Mouse (Mus musculus): ENCODE measurements at regions not wholly inside any gene's neighbourhood (a gene's known extent, or its start where the extent isn't known, plus 50 kb on each side); places are given as distances from the start of the nearest gene placed in this dataset.

DNA sequence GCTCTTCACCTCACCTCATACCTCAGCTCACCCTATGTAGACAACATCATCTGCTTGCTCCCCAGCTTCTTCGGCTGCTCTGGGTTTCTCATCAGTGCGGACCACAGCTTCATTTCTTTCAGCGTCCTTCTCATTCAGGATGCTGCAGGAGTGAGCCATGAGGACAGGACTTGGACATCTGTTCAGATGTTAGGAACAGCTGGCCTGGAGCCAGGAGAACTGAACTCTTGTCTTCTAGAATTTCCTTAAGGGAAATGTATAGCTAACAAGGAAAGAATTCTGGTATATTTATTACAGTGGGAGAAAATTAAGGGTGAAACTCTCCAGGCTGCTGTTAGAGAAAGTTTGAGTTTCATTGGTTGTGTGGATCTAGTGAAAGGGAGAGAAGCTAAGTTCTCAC lies 167.1 kb downstream of the Drd1 start:
- WGBS = 95% methylated on average over 3 of the region's 3 CpGs
- TF ChIP-seq CTCF (IDR thresholded peaks at IDR 0.05; ENCODE audit: insufficient read depth, low read depth, low read length) (no peak), POLR2A (IDR thresholded peaks at IDR 0.05; ENCODE audit: insufficient read depth, low read depth, low read length) (no peak)
- Histone ChIP-seq H3K4me1 (ENCODE audit: control insufficient read depth, insufficient read depth, low read length) (no peaks in the 10 kb centered on the region), H3K4me3 (ENCODE audit: insufficient read depth, low read depth, low read length) (no peak overlapping the region), H3K27ac (ENCODE audit: insufficient read depth, low read depth, low read length) (no peak overlapping the region)

DNA sequence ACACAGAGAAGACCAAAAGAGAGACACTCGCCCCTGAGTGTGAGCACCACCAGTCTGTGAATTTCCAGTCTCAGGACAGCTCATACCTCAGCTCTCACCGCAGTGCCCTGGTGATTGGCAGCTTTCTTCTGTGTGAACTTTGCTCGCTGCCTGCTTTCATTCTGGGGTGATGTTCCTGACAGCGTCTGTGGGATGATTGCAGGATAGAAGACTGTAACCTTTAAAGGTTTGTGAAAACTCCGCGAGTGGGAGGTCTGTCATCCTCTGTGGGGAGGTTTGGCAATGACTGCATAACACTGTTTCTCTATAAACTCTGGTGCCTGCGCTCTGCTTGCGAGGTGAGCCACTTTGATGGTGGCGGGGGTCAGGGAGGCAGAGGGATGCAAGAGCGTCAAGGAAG lies 169.7 kb downstream of the Drd1 start:
- H3K4me3 ChIP-seq (ENCODE audit: insufficient read depth, low read depth, low read length) = no peak overlapping the region
- H3K27ac ChIP-seq (ENCODE audit: insufficient read depth, low read depth, low read length) = no peak overlapping the region
- TF ChIP-seq CTCF (IDR thresholded peaks at IDR 0.05; ENCODE audit: insufficient read depth, low read depth, low read length) (no peak), POLR2A (IDR thresholded peaks at IDR 0.05; ENCODE audit: insufficient read depth, low read depth, low read length) (no peak)
- 83% methylated on average over 10 of the region's 10 CpGs for WGBS
- H3K4me1 ChIP-seq (ENCODE audit: control insufficient read depth, insufficient read depth, low read length) = peaks cover 3% of the 10 kb centered on the region; the same call in 1 of the 2 replicates

DNA sequence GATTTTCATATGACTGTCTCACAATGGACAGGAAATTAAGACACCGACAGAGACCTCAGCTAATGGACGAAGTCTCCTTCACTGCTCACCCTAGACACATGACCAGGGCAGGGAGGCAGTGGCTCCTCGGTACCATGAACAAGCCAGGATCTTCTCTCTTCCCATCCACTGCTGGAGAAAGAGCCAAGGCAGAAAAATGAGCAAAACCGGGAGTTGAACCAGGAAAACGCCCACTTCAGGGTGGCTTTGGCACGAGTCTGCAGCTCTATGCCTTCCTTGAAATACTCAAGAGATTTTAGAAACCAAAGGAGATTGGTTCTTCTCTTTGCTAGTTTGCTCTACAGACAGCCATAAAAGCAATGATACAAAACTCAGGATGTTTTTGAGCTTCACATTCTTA lies 172.3 kb downstream of the Drd1 start:
- Histone ChIP-seq H3K4me3 (ENCODE audit: insufficient read depth, low read depth, low read length) (no peak overlapping the region), H3K4me1 (ENCODE audit: control insufficient read depth, insufficient read depth, low read length) (peaks cover 4% of the 10 kb centered on the region; the same call in 1 of the 2 replicates), H3K27ac (ENCODE audit: insufficient read depth, low read depth, low read length) (no peak overlapping the region)
- 73% methylated on average over 6 of the region's 6 CpGs for WGBS
- TF ChIP-seq POLR2A (IDR thresholded peaks at IDR 0.05; ENCODE audit: insufficient read depth, low read depth, low read length) = no peak
- no peak for TF ChIP-seq CTCF (IDR thresholded peaks at IDR 0.05; ENCODE audit: insufficient read depth, low read depth, low read length)

DNA sequence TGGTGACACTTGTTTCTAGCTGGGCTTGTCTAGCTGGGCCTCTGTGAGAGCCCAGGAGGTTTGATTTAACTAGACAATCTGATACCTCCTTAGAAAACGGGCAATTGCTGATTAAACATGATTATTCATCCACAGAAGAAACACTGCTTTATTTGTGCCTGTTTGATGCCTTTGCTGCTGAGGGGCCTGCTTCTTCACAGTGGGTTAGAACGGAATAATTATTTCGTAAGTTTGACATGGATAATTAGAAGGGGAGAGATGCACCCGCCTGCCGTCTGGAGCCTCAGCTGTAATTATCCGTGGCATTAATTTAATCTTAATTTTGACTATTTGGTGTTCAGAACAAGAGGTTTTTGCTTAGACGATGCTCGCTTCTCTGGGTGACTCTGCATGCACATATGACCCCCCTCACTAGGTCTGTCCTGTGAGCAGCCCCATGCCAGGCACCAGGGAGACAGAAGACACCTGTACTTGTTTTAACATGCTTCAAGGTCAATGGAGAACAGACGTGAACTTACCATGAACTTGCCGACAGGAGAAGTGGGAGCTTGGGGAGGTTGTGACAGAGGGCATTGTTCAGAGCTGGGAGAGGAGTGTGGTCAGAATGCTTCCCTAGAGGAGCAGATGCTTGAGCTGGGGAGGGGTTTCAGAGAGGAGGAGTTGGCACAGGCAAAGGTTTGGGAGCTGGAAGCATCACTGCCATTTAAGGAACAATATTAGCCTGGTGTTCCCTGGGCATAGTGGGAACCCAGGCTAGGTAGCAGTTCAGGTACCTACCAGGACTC lies 174.8 kb downstream of the Drd1 start:
- TF ChIP-seq POLR2A (IDR thresholded peaks at IDR 0.05; ENCODE audit: insufficient read depth, low read depth, low read length) (no peak), CTCF (IDR thresholded peaks at IDR 0.05; ENCODE audit: insufficient read depth, low read depth, low read length) (no peak)
- WGBS = 24% methylated on average over 10 of the region's 10 CpGs
- Histone ChIP-seq H3K4me1 (ENCODE audit: control insufficient read depth, insufficient read depth, low read length) (peaks cover 4% of the 10 kb centered on the region; the same call in 1 of the 2 replicates), H3K4me3 (ENCODE audit: insufficient read depth, low read depth, low read length) (no peak overlapping the region), H3K27ac (ENCODE audit: insufficient read depth, low read depth, low read length) (no peak overlapping the region)

GRCm38 (mm10) chr13:53875546-53875945 lies 180.0 kb downstream of the Drd1 start:
- TF ChIP-seq CTCF (IDR thresholded peaks at IDR 0.05; ENCODE audit: insufficient read depth, low read depth, low read length) (no peak), POLR2A (IDR thresholded peaks at IDR 0.05; ENCODE audit: insufficient read depth, low read depth, low read length) (no peak)
- WGBS = 71% methylated on average over 4 of the region's 4 CpGs
- Histone ChIP-seq H3K27ac (ENCODE audit: insufficient read depth, low read depth, low read length) (no peak overlapping the region), H3K4me3 (ENCODE audit: insufficient read depth, low read depth, low read length) (no peak overlapping the region), H3K4me1 (ENCODE audit: control insufficient read depth, insufficient read depth, low read length) (no peaks in the 10 kb centered on the region)

GRCm38 (mm10) chr13:53865323-53865722 lies 190.2 kb downstream of the Drd1 start:
- Histone ChIP-seq H3K4me1 (ENCODE audit: control insufficient read depth, insufficient read depth, low read length) (peaks cover 3% of the 10 kb centered on the region; the same call in 1 of the 2 replicates), H3K4me3 (ENCODE audit: insufficient read depth, low read depth, low read length) (no peak overlapping the region), H3K27ac (ENCODE audit: insufficient read depth, low read depth, low read length) (no peak overlapping the region)
- TF ChIP-seq POLR2A (IDR thresholded peaks at IDR 0.05; ENCODE audit: insufficient read depth, low read depth, low read length) (no peak), CTCF (IDR thresholded peaks at IDR 0.05; ENCODE audit: insufficient read depth, low read depth, low read length) (no peak)
- 91% methylated on average over 5 of the region's 5 CpGs for WGBS

DNA sequence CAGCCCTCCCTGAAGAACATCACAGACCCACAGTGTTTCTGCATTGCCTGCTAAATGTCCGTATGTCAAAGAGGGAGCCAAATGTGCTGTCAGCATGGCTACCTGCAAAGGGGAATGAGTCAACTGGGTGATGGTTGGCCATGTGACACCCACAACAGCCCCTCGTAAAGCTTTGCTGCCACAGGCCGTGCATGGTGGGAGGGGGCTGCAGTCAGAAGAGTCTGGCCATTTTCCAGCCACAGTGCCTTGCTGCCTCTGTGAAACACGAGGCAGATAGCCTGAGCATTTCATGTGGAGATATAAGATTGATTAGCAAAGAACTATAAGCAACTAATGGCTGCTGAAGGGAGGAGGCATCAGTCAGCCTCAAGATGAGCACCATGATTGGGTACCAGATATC lies 193.2 kb downstream of the Drd1 start:
- TF ChIP-seq POLR2A (IDR thresholded peaks at IDR 0.05; ENCODE audit: insufficient read depth, low read depth, low read length) (no peak), CTCF (IDR thresholded peaks at IDR 0.05; ENCODE audit: insufficient read depth, low read depth, low read length) (no peak)
- H3K4me1 ChIP-seq (ENCODE audit: control insufficient read depth, insufficient read depth, low read length) = peaks cover 3% of the 10 kb centered on the region; the same call in 1 of the 2 replicates
- no peak overlapping the region for H3K4me3 ChIP-seq (ENCODE audit: insufficient read depth, low read depth, low read length)
- no peak overlapping the region for H3K27ac ChIP-seq (ENCODE audit: insufficient read depth, low read depth, low read length)
- WGBS = 21% methylated on average over 4 of the region's 4 CpGs

DNA sequence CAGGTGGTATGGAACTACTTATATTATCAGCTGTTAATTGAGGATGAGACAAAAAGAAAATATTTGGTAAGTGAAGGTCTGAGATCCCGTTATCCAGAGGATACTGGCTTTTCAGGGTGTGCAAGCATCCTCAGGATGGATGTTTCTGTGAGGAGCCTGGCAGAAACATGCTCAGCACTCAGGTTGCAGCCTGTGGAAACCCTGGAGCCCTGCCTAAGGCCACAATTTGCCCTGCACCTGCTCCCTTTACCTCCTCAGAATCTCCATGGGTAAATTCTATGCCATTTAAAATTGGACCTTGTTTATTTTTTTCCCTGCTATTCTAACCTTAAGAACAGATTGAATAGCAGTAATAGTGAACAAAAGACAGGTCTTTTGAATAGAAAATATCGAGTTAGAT lies 201.3 kb downstream of the Drd1 start:
- TF ChIP-seq CTCF (IDR thresholded peaks at IDR 0.05; ENCODE audit: insufficient read depth, low read depth, low read length) (no peak), POLR2A (IDR thresholded peaks at IDR 0.05; ENCODE audit: insufficient read depth, low read depth, low read length) (no peak)
- Histone ChIP-seq H3K27ac (ENCODE audit: insufficient read depth, low read depth, low read length) (no peak overlapping the region), H3K4me3 (ENCODE audit: insufficient read depth, low read depth, low read length) (no peak overlapping the region), H3K4me1 (ENCODE audit: control insufficient read depth, insufficient read depth, low read length) (no peaks in the 10 kb centered on the region)
- 72% methylated on average over 2 of the region's 2 CpGs for WGBS

GRCm38 (mm10) chr13:53850146-53850545 lies 205.4 kb downstream of the Drd1 start:
- TF ChIP-seq CTCF (IDR thresholded peaks at IDR 0.05; ENCODE audit: insufficient read depth, low read depth, low read length) = no peak
- TF ChIP-seq POLR2A (IDR thresholded peaks at IDR 0.05; ENCODE audit: insufficient read depth, low read depth, low read length) = no peak
- Histone ChIP-seq H3K4me1 (ENCODE audit: control insufficient read depth, insufficient read depth, low read length) (peaks cover 7% of the 10 kb centered on the region; the same call in 1 of the 2 replicates), H3K27ac (ENCODE audit: insufficient read depth, low read depth, low read length) (no peak overlapping the region), H3K4me3 (ENCODE audit: insufficient read depth, low read depth, low read length) (no peak overlapping the region)
- 51% methylated on average over 9 of the region's 9 CpGs for WGBS

Data from olfactory bulb, adult 2 months (tissue).